Mouse (Mus musculus) heart, embryonic 11.5 days (tissue): ENCODE data around the gene Hist3h2a. TPM values are rescaled to one million over a fixed set of nuclear protein-coding genes. Genes with fewer than 3 reads are reported as not detected.

Source experiments
- ATAC-seq: fragments of 200-750 bp; cut with Nextera tagmentation; replicated peaks from 2 replicates; pipeline ENCODE4 v1.8.0; 2017; ENCODE audit warnings: moderate library complexity; ENCODE audit not compliant: insufficient number of reproducible peaks, low FRiP score, low TSS enrichment
- H3K27ac ChIP-seq: fragments of 300-500 bp; sonication (generic); 2 replicates; pipeline ENCODE4 v1.5.1; 2014; ENCODE audit warnings: mild to moderate bottlenecking, low read depth, low read length
- H3K27me3 ChIP-seq: fragments of 300-500 bp; sonication (generic); 2 replicates; pipeline ENCODE4 v1.6.1; 2014; ENCODE audit warnings: mild to moderate bottlenecking, low read length, mixed read lengths; ENCODE audit not compliant: control insufficient read depth, insufficient read depth
- H3K36me3 ChIP-seq: fragments of 300-500 bp; sonication (generic); 2 replicates; pipeline ENCODE4 v1.6.1; 2014; ENCODE audit warnings: mild to moderate bottlenecking, low read length, moderate library complexity, mixed read lengths; ENCODE audit not compliant: control insufficient read depth, insufficient read depth
- H3K4me1 ChIP-seq: fragments of 300-500 bp; sonication (generic); 2 replicates; pipeline ENCODE4 v1.6.1; 2014; ENCODE audit warnings: low read length; ENCODE audit not compliant: control insufficient read depth, insufficient read depth
- H3K4me2 ChIP-seq: fragments of 300-500 bp; sonication (generic); 2 replicates; pipeline ENCODE4 v1.6.1; 2014; ENCODE audit warnings: mild to moderate bottlenecking, moderate library complexity
- H3K4me3 ChIP-seq: fragments of 300-500 bp; sonication (generic); 2 replicates; pipeline ENCODE4 v1.5.1; 2014; ENCODE audit warnings: low read depth, low read length
- H3K9ac ChIP-seq: fragments of 300-500 bp; sonication (generic); 2 replicates; pipeline ENCODE4 v1.6.1; 2014; ENCODE audit warnings: mild to moderate bottlenecking, low read depth, low read length, moderate library complexity
- H3K9me3 ChIP-seq: fragments of 300-500 bp; sonication (generic); replicated peaks from 2 replicates; pipeline ENCODE4 v1.6.1; 2016; ENCODE audit warnings: low read length; ENCODE audit not compliant: control insufficient read depth
- WGBS: fragments of 180-500 bp; shearing (Covaris S2); extraction: QIAGEN DNeasy Blood & Tissue Kit; methylation state at CpG from one replicate; pipeline ENCODE4 v1.1.7; 2014; ENCODE audit not compliant: insufficient replicate concordance; 5-methylcytosine and 5-hydroxymethylcytosine counted together
- polyA plus RNA-seq: library from polyadenylated mRNA; unstranded; fragments of >200 nt; fragmentation: Nextera tagmentation; extraction: Ambion mirVana; gene quantifications from 2 replicates; pipeline ENCODE4 v1.2.1, GENCODE M21; 2014

Gene Hist3h2a
- polyA plus RNA-seq, 1 experiment from 2014 or later = 22.5 TPM

DNA sequence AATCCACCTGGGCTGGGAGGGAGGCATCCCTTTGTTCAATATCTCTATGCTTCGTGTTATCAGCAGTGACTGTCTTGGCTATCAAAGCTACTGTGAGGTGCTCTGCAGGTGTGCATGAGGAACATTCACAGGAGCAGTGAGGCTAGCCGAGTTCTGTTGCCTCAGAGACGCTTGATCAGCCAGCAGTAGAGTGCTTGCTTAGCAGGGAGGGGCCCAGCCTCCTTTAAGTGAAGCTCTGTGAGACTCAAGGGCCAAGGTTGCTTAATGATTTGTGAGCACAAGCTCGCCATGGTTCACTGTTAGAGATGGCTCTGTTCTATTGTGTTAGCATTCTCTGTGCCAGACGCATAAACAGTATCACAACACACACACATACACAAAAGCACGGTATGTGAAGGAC is 15.2 kb downstream of the Hist3h2a start:
- no peak overlapping the region for H3K4me2 ChIP-seq
- H3K9me3 ChIP-seq = no peaks in the 10 kb centered on the region
- ATAC-seq = no peak
- no peak overlapping the region for H3K4me3 ChIP-seq
- no peaks in the 10 kb centered on the region for H3K36me3 ChIP-seq
- H3K27me3 ChIP-seq = no peaks in the 10 kb centered on the region
- WGBS = 72% methylated on average over 6 of the region's 6 CpGs
- peaks cover 12% of the 10 kb centered on the region for H3K4me1 ChIP-seq
- no peak overlapping the region for H3K9ac ChIP-seq
- H3K27ac ChIP-seq = no peak overlapping the region

DNA sequence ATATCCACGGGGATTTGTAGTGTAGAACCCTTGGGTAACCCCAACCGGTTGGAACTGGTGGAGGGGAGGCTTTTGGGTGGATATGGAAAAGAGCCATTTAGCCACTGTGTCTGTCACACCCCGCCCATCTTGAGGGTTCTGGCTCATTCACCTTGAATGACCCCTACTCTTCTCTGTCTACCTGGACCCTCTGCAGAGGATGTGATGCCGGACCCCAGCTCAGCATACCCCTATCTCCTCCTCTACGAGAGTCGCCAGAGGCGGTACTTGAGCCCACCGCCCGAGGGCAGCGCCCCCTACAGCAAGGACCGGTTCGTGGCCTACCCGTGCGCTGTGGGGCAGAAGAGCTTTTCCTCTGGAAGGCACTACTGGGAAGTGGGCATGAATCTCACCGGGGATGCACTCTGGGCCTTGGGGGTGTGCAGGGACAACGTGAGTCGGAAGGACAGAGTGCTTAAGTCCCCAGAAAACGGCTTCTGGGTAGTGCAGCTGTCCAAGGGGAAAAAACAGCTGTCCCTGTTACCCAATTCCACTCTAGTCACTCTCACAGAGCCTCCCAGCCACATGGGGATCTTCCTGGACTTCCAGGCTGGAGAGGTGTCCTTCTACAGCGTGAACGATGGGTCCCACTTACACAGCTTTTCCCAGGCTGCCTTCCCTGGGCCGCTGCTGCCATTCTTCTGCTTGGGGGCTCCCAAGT is 16.5 kb downstream of the Hist3h2a start:
- Histone ChIP-seq H3K27me3 (no peaks in the 10 kb centered on the region), H3K36me3 (no peaks in the 10 kb centered on the region), H3K9me3 (no peaks in the 10 kb centered on the region), H3K4me1 (peaks cover 6% of the 10 kb centered on the region), H3K27ac (no peak overlapping the region), H3K9ac (no peak overlapping the region), H3K4me2 (no peak overlapping the region), H3K4me3 (no peak overlapping the region)
- WGBS = 77% methylated on average over 21 of the region's 21 CpGs
- ATAC-seq = no peak

DNA sequence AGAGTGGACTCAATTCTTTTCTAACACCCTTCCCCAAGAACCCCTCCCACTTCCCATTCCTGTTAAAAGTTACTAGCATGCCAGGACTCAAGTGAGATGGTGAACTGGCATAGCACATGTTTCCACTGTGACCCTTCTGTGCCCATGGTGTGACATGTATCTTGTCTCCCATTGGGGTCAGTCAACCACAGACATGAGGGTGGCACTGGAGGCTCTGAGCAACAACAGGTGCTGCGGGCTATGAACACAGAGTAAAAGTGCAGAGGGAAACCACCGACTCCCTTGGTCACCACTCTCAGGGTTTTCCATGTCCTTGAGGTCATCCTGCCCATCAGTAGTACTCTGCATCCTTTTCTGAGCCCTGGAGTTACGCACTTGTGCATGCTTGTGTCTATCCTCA is 17.3 kb downstream of the Hist3h2a start:
- H3K27ac ChIP-seq = no peak overlapping the region
- H3K9ac ChIP-seq = no peak overlapping the region
- no peaks in the 10 kb centered on the region for H3K27me3 ChIP-seq
- no peaks in the 10 kb centered on the region for H3K36me3 ChIP-seq
- peaks cover 7% of the 10 kb centered on the region for H3K4me1 ChIP-seq
- no peak for ATAC-seq
- H3K9me3 ChIP-seq = no peaks in the 10 kb centered on the region
- no peak overlapping the region for H3K4me2 ChIP-seq
- WGBS = 80% methylated on average over 3 of the region's 3 CpGs
- no peak overlapping the region for H3K4me3 ChIP-seq

DNA sequence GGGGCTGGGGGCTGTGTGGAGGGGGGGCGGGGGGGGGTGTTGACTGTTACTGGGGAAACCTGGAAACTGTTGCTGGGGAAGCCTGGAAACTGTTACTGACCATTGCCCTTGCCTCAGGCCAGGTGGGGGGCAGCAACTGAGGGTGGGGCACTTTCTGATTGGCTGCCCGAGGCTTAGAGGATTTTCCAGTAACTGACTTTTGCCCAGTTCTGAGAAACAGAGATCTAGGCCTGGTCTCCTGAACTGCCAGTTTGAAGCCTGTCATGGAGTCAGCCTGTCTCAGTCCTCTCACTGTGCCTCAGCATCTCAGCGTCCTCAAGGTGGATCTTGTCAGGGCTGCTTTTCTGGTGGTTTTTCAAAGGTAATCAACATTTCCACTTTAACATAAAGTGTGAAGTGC is 19.9 kb downstream of the Hist3h2a start:
- 75% methylated on average over 3 of the region's 3 CpGs for WGBS
- Histone ChIP-seq H3K4me1 (peaks cover 13% of the 10 kb centered on the region), H3K9ac (no peak overlapping the region)

DNA sequence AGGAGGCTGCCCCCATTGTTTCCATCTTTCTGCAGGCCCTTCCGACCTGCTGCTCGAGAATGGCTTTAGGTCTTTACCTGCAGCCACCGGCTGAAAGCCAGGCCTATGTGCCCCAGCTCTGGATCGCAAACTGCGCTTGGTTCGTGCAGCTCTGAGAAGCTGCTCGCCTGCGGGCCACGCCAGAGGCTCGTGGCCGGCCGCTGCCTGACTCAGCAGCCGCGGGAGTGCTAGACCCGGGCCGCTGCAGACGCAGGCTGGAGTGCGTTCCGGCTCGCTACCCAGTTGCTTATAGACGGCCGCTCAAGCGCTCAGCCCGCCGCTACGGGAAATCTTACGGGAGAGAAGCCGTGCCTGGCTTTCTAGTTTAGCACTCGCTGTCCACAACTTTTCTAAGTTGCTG is 22.7 kb downstream of the Hist3h2a start:
- ATAC-seq = no peak
- Histone ChIP-seq H3K27ac (peak overlapping the region; percentile 80), H3K4me2 (peak overlapping the region; percentile 97), H3K9ac (peak overlapping the region; percentile 95), H3K9me3 (no peaks in the 10 kb centered on the region), H3K27me3 (no peaks in the 10 kb centered on the region), H3K4me1 (peaks cover 18% of the 10 kb centered on the region), H3K36me3 (no peaks in the 10 kb centered on the region), H3K4me3 (peak overlapping the region; percentile 99)
- WGBS = 0% methylated on average over 29 of the region's 29 CpGs

More for the DNA sequence above, 19.9 kb downstream of the Hist3h2a start:
- H3K4me2 ChIP-seq = no peak overlapping the region
- no peak for ATAC-seq
- H3K36me3 ChIP-seq = no peaks in the 10 kb centered on the region
- H3K27me3 ChIP-seq = no peaks in the 10 kb centered on the region
- H3K9me3 ChIP-seq = no peaks in the 10 kb centered on the region
- no peak overlapping the region for H3K4me3 ChIP-seq
- H3K27ac ChIP-seq = no peak overlapping the region

DNA sequence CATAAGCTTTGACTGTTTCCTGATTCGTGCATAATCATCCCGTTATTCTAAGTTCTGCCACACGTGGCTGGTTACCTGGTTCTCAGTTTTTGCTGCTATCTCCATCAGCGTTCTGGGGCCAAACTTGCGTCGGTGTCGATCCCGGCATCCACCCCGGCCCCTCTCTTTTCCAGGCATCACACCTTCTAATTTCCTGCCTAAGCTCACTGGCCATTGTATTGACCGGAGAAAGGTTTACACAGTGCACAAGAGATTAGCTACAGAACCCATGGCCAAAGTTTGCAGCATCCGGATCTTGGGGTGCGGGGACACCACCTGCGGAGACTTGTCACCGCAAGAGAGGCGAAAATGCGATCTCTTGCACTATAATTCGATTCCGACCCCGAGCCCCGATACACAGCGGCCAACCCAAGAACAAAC is 23.1 kb downstream of the Hist3h2a start:
- under 1% methylated on average over 21 of the region's 21 CpGs for WGBS
- 0 out of 2 replicates have a peak, but pooled peaks cover under 1% of the 10 kb centered on the region for H3K36me3 ChIP-seq
- peak overlapping the region; percentile 97 for H3K4me2 ChIP-seq
- peak overlapping the region; percentile 99 for H3K4me3 ChIP-seq
- peak overlapping the region; percentile 80 for H3K27ac ChIP-seq
- no peaks in the 10 kb centered on the region for H3K27me3 ChIP-seq
- no peaks in the 10 kb centered on the region for H3K9me3 ChIP-seq
- H3K4me1 ChIP-seq = peaks cover 19% of the 10 kb centered on the region
- no peak for ATAC-seq
- H3K9ac ChIP-seq = peak overlapping the region; percentile 95

DNA sequence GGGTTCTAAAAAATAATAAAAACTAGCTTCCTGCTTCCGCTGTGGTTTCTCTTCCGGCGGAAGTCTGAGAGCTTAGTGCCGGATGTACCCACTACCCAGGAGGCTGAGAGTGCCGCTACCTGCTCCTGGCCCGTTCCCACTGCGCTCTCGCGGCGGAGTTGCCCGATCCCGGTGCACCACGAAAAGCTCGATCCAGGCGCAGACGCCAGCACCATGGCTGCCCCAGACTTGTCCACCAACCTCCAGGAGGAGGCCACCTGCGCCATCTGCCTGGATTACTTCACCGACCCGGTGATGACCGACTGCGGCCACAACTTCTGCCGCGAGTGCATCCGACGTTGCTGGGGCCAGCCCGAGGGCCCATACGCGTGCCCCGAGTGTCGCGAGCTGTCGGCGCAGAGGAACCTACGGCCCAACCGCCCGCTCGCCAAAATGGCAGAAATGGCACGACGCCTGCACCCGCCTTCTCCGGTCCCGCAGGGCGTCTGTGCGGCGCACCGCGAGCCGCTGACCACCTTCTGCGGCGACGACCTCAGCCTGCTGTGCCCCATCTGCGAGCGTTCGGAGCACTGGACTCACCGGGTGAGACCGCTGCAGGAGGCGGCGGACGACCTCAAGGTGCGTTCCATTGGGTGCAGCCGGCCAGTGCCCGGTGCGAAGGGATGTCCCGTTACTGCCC is 23.7 kb downstream of the Hist3h2a start, which contains the start of gene Trim11:
Gene Trim11, plus strand, starts transcription at position 67 of the 679 bp plus-strand sequence.
- WGBS = under 1% methylated on average over 64 of the region's 64 CpGs
- peak within 1 kb of the TSS; percentile 99 for H3K4me3 ChIP-seq
- peak within 1 kb of the TSS; percentile 80 for H3K27ac ChIP-seq
- ATAC-seq = peak; percentile 58; the same call in 1 of the 2 replicates
- peak within 1 kb of the TSS; percentile 95 for H3K9ac ChIP-seq
- peaks cover 19% of the 10 kb centered on the region for H3K4me1 ChIP-seq
- 0 out of 2 replicates have a peak, but pooled peaks cover 2% of the 10 kb centered on the region for H3K36me3 ChIP-seq
- H3K9me3 ChIP-seq = no peaks in the 10 kb centered on the region
- peak within 1 kb of the TSS; percentile 97 for H3K4me2 ChIP-seq
- no peaks in the 10 kb centered on the region for H3K27me3 ChIP-seq

DNA sequence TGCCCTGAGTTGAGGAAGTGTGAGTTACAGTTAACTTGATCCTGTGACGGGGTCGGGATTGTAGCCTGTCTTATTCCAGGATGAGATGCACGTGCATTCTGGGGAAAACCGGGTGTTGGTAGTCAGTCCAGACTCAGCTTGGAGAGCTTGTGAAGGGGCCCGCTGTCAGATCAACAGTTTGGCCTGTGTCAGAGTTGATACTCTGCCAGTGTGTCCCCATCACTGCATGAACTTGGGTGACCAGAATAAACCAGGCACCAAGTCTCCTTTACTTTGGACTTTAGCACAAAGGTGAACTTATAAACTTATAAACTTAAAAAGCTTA is 24.2 kb downstream of the Hist3h2a start:
- no peak for ATAC-seq

More for the DNA sequence above, 24.2 kb downstream of the Hist3h2a start:
- Histone ChIP-seq H3K4me3 (peak overlapping the region; percentile 99), H3K27me3 (no peaks in the 10 kb centered on the region), H3K4me1 (peaks cover 21% of the 10 kb centered on the region), H3K9ac (peak overlapping the region; percentile 95), H3K4me2 (peak overlapping the region; percentile 97), H3K9me3 (no peaks in the 10 kb centered on the region), H3K27ac (peak overlapping the region; percentile 80), H3K36me3 (0 out of 2 replicates have a peak, but pooled peaks cover 2% of the 10 kb centered on the region)
- WGBS = 3% methylated on average over 5 of the region's 5 CpGs
